12 mouse cellular contexts compared by ENCODE assay signal in the genomic region with DNA sequence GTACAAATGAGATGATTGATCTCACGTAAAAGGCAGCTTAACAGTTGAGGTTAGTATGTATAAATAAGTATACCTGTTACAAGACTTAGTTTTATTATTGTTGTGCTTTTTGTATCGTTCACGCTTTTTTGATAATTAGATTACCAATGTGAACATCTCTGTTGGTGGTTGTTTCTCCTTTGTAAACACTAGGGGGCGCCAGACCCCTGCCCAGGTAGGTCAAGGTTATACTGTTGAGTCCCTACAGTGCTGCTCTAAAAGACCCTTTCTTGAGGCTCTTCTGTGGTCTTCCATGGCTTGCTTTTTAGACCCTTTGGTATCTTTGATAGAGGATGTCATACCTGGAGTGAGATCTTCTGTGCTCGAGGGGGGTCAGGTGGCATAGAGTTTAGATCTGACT. TPM values are rescaled to one million over a fixed set of nuclear protein-coding genes. Genes with fewer than 3 reads are reported as not detected.
DNase-seq lines count a peak whose midpoint lies in the region; ATAC-seq and TF ChIP-seq lines count a peak whose summit lies in the region.
"Had no signal": no experiment of that assay in that cellular context is flagged by ENCODE, and none has a peak within 500 bp of the region (broad histone marks: within the 10 kb centered on the region; RNA-seq: fewer than 3 reads in every experiment).

No protein-coding gene starts in this region.

- peak; percentile 68 for TF ChIP-seq CTCF in kidney, postnatal 0 days (IDR thresholded peaks at IDR 0.05; ENCODE audit: low read depth)
- peak; percentile 94 for TF ChIP-seq CTCF in E14TG2a.4 (conservative IDR thresholded peaks at IDR 0.05; ENCODE audit: low read length)

- DNase-seq in kidney, postnatal 0 days (ENCODE audit: low spot score), result no peak
- no peak for DNase-seq in kidney, postnatal 25 days
- peak; percentile 53 for DNase-seq in A20 (ENCODE audit: low read depth, low spot score)
- no peak for DNase-seq in right cerebral cortex, adult 2 months (ENCODE audit: low spot score in 2 of 2)
- no peak for DNase-seq in cerebellum, adult 11-12 months
- DNase-seq: cerebellum, adult 11 months; right cerebral cortex, postnatal 14 days; thymus, postnatal 25 days had no signal

- H3K4me2 ChIP-seq in kidney, postnatal 0 days (ENCODE audit: low read length), result no peak overlapping the region
- H3K4me2 ChIP-seq: lung, embryonic 15.5 days had no signal

- no peak for ATAC-seq in kidney, postnatal 0 days (replicated peaks; ENCODE audit: low FRiP score, low read depth)
- 0 out of 2 replicates have a peak, but pooled peaks have one; percentile 57 for ATAC-seq in erythroblast, adult 5-6 weeks (replicated peaks; ENCODE audit: low FRiP score, poor library complexity, severe bottlenecking)
- ATAC-seq: intestine, embryonic 16.5 days had no signal

- 0 out of 2 replicates have a peak, but pooled peaks cover 2% of the 10 kb centered on the region for H3K36me3 ChIP-seq in kidney, postnatal 0 days (ENCODE audit: insufficient read depth, low read length)
- H3K36me3 ChIP-seq in E14TG2a.4 (ENCODE audit: insufficient read depth, low read length), result peaks cover 61% of the 10 kb centered on the region

- no peaks in the 10 kb centered on the region for H3K4me1 ChIP-seq in kidney, postnatal 0 days (replicated peaks; ENCODE audit: insufficient read depth, low read length)
- peaks cover 28% of the 10 kb centered on the region for H3K4me1 ChIP-seq in E14TG2a.4 (replicated peaks; ENCODE audit: low read depth, low read length)
- H3K4me1 ChIP-seq: lung, embryonic 15.5 days had no signal

- no peak overlapping the region for H3K9ac ChIP-seq in kidney, postnatal 0 days (ENCODE audit: low read depth, low read length)
- H3K9ac ChIP-seq: lung, embryonic 15.5 days had no signal

- H3K27me3 ChIP-seq in kidney, postnatal 0 days (ENCODE audit: insufficient read depth, low read length), result no peaks in the 10 kb centered on the region
- H3K27me3 ChIP-seq in E14TG2a.4 (ENCODE audit: insufficient read depth, low read length), result no peaks in the 10 kb centered on the region
- H3K27me3 ChIP-seq: lung, embryonic 15.5 days had no signal

- H3K9me3 ChIP-seq in kidney, postnatal 0 days (replicated peaks; ENCODE audit: low read length), result no peaks in the 10 kb centered on the region
- H3K9me3 ChIP-seq in E14TG2a.4 (ENCODE audit: low read length), result no peaks in the 10 kb centered on the region
- H3K9me3 ChIP-seq: lung, embryonic 15.5 days had no signal

- no peak overlapping the region for H3K4me3 ChIP-seq in kidney, postnatal 0 days (replicated peaks; ENCODE audit: low read depth, low read length)
- no peak overlapping the region for H3K4me3 ChIP-seq in E14TG2a.4 (replicated peaks; ENCODE audit: low read length)
- H3K4me3 ChIP-seq: lung, embryonic 15.5 days had no signal

- WGBS in kidney, postnatal 0 days, result 77% methylated on average over 5 of the region's 5 CpGs

- H3K27ac ChIP-seq in kidney, postnatal 0 days, result no peak overlapping the region
- H3K27ac ChIP-seq: lung, embryonic 15.5 days had no signal

RNA-seq across cellular contexts. Expression of gene Ercc6, which starts 20.8 kb away (rescaled TPM):
- 12.7 and 17.1 TPM in 2 replicates for polyA plus RNA-seq in kidney, postnatal 0 days (2015; fragmentation: Nextera tagmentation; extraction: Ambion mirVana)
- total RNA-seq in erythroblast, adult 5-6 weeks (2015; ENCODE audit: low replicate concordance), result 2.9 and 5.4 TPM in 2 replicates
- 7.0 and 9.3 TPM in 2 replicates for total RNA-seq in erythroblast, adult 5-6 weeks (2017; ENCODE audit: low replicate concordance)
